Mouse (Mus musculus): ENCODE measurements at regions not wholly inside any gene's neighbourhood (a gene's known extent, or its start where the extent isn't known, plus 50 kb on each side); places are given as distances from the start of the nearest gene placed in this dataset.
"Not testable (repeated sequence)": the region's sequence is repeated elsewhere in the genome, so short reads cannot be mapped to it uniquely, and the experiment has no call there.

DNA sequence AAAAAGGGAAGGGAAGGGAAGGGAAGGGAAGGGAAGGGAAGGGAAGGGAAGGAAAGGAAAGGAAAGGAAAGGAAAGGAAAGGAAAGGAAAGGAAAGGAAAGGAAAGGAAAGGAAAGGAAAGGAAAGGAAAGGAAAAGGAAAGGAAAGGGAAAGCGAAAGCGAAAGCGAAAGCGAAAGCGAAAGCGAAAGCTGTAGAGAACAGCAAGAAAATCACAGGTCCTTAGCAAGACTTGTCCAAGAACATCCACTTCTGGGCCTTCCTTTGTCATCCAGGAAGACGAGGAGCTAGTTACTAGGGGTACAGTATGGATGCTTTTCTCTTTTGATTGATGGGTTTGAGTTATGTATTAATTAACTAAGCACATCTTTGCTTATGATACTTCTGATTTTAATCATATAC lies 494.3 kb upstream of the Smim15 start:
- not testable (repeated sequence) for TF ChIP-seq CTCF, EP300 (IDR thresholded peaks at IDR 0.05; ENCODE audit: low read depth)
